Mouse (Mus musculus) embryonic stem cell, embryonic (primary cell): Measurements from ENCODE around the gene Tkt.

ENCODE experiments used
- CTCF ChIA-PET, 4 experiments: fragments of 300-600 bp in 2 of 4; fragments of 350-600 bp in 2 of 4; sonication (Branson Sonifier 250); formaldehyde crosslinking; loops; one replicate each; lab custom pipeline; 2022; ENCODE audit warnings: inconsistent platforms in 2 of 4; lab: Charles Lee
- POLR2A ChIA-PET, 4 experiments: fragments of 300-600 bp in 2 of 4; fragments of 350-600 bp in 2 of 4; sonication (Branson Sonifier 250); formaldehyde crosslinking; loops; one replicate each; lab custom pipeline; 2022; ENCODE audit warnings: antibody characterized with exemption in 4 of 4, inconsistent platforms in 1 of 4; lab: Charles Lee

Gene Tkt

DNA sequence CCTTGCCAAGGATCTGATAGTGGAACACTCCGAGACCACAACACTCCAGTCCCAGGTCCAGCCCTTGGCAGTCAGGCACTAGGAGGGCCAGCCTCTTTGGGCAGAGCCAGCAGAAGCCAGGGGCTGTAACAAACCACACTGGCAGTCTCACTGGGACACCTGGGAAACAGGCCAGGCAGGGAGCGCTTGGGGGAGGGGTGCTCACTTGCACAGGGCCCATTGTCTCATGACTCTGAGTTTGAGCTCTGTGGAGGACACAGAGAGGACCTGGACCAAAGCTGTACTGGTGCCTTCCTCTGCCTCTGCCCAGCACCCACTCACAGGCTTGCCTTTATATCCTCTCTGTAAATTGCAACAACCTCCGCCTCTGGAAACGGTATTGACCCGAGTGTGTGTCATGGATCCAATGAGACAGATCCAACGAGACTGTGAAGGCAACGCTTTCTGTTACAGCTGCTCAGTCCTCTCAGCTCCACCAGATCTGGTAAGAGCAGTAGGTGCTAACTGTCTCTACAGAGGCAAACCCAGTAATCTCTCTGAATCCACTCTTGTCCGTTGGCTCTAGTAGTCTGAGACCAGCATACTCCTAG, at the start of gene Tkt:
Gene Tkt, plus strand, starts transcription at position 229 of the 590 bp plus-strand sequence.
- CTCF ChIA-PET: interaction anchor here in 1 of 4 experiments (2.1 kb wide), 1 partner anchor 16 kb away, joined by 7 read pairs; no protein-coding TSS in a partner anchor
- POLR2A ChIA-PET: interaction anchor here in 3 of 4 experiments (0.5 to 10.6 kb wide), 18 partner anchors 8 to 328 kb away, joined by 3 to 185 read pairs (median 13); partner anchors contain the start of gene Dcp1a (in 1 of the 3)

DNA sequence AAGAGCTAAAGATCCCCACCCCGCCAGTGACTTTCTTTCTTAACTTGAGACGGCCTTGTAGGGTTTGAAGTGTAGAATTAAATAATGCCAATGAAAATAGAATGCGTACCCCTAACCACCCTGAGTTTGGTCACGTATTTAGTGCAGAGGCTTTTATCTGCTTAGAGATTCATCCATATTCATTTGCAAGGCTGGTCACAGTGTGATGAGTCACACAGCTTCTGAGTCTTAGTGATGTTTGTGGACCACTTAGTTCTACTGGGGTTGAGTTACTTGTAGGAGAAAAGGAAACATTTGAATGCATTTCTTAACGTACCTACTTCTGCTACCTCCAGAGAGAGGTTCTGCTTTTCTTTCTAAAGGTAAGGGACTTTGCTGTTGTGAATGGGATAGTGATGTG, 43.2 kb upstream of the Tkt start:
- POLR2A ChIA-PET: interaction anchor here in 3 of 4 experiments (0.7 to 2.4 kb wide), 15 partner anchors 8 to 150 kb away, joined by 3 to 15 read pairs (median 5); partner anchors contain the start of genes Dcp1a (in 3 of the 3) and Rft1 (in 1 of the 3)
- CTCF ChIA-PET: interaction anchor here in 2 of 4 experiments (1.1 to 1.3 kb wide), 2 partner anchors 8 to 18 kb away, joined by 3 to 4 read pairs; no protein-coding TSS in a partner anchor

DNA sequence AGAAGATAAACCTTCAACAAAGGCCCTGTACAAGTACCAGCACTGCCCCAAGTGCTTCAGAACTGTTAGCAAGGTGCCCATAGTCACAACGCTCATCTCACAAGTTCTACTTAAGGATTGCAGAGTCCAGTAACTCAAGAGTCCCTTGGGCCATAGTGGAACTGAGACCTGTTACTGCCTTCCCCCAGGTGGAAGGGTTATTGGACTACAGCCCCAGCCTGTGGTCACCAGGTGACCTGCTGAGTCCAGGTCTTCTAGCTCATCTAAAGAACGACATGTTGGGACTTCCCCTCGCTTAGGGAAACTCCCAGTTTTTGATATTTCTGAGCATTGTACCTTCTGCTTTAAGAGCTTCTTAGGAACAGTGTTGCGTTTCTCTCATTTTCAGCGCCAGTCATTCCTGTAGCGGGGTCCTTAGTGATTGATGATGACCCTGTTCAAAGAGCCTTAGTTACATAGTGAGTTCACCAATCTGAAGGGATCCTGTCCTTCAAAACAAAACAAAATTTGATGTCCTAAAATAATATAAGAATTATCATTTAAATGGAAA, 37.9 kb upstream of the Tkt start:
- ChIA-PET POLR2A (interaction anchor here in 2 of 4 experiments (0.6 to 5.1 kb wide), 7 partner anchors 14 to 50 kb away, joined by 3 to 33 read pairs (median 4); partner anchors contain the start of gene Dcp1a (in 1 of the 2)), CTCF (no interaction called here)

DNA sequence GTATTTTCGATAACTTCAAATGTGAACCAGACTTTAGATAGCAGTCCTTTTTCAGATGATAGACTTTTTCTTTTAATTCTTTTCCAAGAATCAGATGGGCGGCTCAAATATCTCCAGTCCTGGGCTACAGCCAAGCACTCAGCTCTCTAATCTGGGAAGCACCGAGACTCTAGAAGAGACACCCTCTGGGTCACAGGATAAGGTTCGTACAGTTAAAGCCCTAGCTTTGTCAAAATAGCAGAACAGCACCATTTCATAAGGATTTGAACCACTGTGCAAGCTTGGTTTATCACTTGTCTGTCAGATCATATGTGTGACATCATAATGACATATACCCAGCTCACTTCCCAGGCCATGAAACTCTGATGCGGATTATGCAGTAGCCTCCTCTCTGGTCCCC, 35.3 kb upstream of the Tkt start:
- CTCF ChIA-PET: interaction anchor here in 1 of 4 experiments (1.1 kb wide), 1 partner anchor 8 kb away, joined by 3 read pairs; no protein-coding TSS in a partner anchor
- POLR2A ChIA-PET: interaction anchor here in 3 of 4 experiments (0.5 to 5.1 kb wide), 20 partner anchors 8 to 698 kb away, joined by 3 to 33 read pairs (median 4); partner anchors contain the start of gene Dcp1a (in 3 of the 3)

DNA sequence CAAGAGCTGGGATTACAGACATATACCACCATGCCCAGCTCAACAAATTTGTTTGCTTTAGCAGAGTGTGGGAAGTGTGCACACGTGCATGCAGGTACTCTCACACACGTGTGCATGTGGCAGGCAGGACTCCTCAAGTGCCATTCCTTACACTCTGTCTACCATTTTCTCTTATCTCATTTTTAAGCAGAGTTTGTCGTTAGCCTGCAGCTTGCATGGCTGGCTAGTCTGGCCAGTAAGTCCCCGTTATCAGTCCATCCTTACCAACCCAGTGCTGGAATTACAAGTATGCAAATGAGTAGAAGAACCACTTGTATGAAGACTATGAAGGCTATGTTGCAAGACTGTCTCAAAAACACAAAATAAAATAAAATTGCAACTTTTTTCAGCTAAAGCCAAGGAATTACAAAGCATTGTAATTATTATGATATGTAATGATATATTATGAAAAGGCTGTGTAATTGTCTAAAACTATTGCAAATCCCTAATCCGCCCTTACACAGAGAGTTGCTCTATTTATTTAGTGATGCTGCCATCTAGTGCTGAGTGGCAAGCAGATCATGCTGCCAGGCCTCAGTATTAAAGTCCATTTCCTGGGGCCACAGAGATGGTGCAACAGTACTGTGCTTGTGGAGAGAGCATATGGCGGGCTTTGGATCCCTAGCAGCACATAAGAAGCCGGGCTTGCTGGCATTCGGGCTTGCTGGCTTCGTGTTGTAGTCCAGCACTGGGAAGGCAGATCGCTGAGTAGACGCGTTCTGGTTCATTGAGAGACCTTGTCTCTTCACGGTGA, 32.0 kb upstream of the Tkt start:
- POLR2A ChIA-PET: interaction anchor here in 2 of 4 experiments (0.8 to 5.0 kb wide), 5 partner anchors 7 to 34 kb away, joined by 3 to 42 read pairs (median 4); no protein-coding TSS in a partner anchor
- CTCF ChIA-PET: no interaction called here

DNA sequence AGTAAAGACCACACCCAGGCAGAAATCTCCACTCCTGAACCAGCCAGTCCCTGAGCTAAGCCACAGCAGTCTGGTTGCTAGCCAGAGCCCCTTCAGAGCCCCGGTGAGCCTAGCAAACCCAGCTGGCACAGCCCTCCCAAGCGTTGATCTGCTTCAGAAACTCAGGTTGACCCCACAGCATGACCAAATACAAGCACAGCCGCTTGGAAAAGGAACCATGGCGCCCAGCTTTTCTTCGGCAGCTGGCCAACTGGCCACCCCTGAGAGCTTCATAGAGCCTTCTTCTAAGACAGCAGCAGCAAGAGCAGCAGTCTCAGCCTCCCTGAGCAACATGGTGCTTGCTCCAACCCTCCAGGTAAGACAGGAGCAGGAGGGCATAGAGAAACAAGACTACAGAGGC, 28.8 kb upstream of the Tkt start:
- CTCF ChIA-PET: no interaction called here
- POLR2A ChIA-PET: interaction anchor here (0.6 to 5.0 kb wide), 11 partner anchors 10 to 555 kb away, joined by 3 to 42 read pairs (median 4); partner anchors contain the start of gene Dcp1a (in 1 of the 4)

DNA sequence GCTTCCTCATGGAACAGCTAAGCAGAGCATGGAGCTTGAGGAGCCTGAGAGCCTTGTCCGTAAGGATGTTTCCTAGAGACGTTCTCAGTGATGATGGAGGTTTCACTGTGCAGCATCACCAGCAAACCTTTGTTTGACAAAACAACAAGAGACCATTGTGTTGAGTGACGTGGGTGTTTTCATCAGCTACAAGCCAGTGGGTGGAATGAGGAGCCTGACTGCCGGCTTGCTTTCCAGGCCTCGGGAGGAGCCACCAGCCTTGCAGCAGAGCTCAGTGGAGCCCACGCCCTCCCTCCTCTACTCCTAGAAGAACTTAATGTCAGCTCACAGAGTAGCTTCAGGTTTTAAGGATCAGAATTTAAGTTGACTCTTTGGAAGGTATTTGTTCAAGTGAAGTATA, 24.8 kb upstream of the Tkt start:
- CTCF ChIA-PET: interaction anchor here in 2 of 4 experiments (0.7 to 1.4 kb wide), 3 partner anchors 10 to 15 kb away, joined by 3 to 5 read pairs (median 5); no protein-coding TSS in a partner anchor

DNA sequence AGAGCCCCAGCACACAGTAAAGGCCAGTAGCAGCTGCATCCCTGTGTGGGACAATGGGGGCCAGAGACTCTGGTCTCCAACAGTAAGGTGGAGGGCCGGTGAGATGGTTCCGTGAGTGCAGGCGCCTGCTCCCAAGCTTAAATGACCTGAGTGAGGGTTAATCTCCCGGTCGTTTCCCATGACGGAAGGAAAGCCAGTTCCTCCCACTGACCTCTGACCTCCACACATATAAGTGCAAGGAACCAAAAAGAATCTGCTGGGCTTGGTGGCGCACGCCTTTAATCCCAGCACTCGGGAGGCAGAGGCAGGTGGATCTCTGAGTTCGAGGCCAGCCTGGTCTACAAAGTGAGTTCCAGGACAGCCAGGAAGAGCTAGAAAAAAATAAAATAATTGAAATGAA, 19.8 kb upstream of the Tkt start:
- POLR2A ChIA-PET: interaction anchor here in 2 of 4 experiments (0.7 to 8.3 kb wide), 24 partner anchors 8 to 297 kb away, joined by 3 to 62 read pairs (median 14); partner anchors contain the start of genes Dcp1a (in 2 of the 2), Rft1 (in 1 of the 2), Tkt (in 1 of the 2) and Tmem110 (in 1 of the 2)

More for the DNA sequence above, 24.8 kb upstream of the Tkt start:
- POLR2A ChIA-PET: interaction anchor here in 3 of 4 experiments (0.5 to 2.1 kb wide), 13 partner anchors 8 to 428 kb away, joined by 3 to 6 read pairs (median 3); partner anchors contain the start of gene Rft1 (in 1 of the 3)

DNA sequence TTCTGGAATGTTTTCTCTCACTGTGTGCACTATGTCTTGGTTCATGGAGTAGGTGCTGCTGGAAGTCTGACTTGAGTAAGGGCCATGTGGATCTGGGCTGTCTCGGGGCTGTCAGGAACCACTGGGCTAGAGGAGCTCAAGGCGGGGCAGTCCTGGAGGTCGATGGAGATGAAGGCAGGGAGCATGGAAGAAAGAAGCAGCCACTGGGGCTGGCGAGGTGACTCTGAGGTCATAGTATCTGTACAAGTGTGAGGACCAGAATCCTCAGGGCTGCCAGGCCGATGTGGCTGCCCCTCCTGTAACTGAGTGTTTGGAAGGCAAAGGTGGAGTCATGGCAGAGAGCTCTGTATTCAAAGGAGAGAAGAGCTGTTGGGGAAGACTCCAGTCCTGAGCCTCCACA, 19.2 kb upstream of the Tkt start:
- ChIA-PET POLR2A (interaction anchor here in 3 of 4 experiments (0.6 to 8.3 kb wide), 50 partner anchors 8 to 561 kb away, joined by 3 to 62 read pairs (median 6); partner anchors contain the start of genes Dcp1a (in 3 of the 3), Rft1 (in 2 of the 3), Tkt (in 2 of the 3) and Prkcd (in 1 of the 3)), CTCF (interaction anchor here in 3 of 4 experiments (0.6 to 1.2 kb wide), 6 partner anchors 30 to 352 kb away, joined by 3 to 4 read pairs (median 3); no protein-coding TSS in a partner anchor)

More for the DNA sequence above, 19.8 kb upstream of the Tkt start:
- CTCF ChIA-PET: interaction anchor here in 2 of 4 experiments (0.6 to 0.8 kb wide), 2 partner anchors 66 to 311 kb away, joined by 3 to 4 read pairs; no protein-coding TSS in a partner anchor

DNA sequence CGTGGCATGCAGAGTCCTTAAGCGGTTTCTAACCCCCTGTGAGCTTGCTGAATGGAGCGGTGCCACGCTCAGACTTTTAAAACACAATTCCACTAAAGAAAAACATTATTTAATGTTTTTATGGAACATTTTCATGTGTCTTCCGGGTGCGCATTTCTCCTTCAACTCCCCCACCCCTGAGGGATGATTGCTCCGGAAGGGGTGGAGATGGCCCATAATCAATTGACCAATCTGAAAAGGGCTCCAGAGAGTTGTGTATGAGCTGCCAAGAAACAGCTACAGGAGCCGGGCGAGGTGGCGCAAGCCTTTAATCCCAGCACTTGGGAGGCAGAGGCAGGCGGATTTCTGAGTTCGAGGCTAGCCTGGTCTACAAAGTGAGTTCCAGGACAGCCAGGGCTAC, 18.7 kb upstream of the Tkt start:
- ChIA-PET POLR2A (interaction anchor here in 3 of 4 experiments (0.6 to 8.3 kb wide), 61 partner anchors 9 to 561 kb away, joined by 3 to 62 read pairs (median 7); partner anchors contain the start of genes Dcp1a (in 3 of the 3), Rft1 (in 3 of the 3), Tkt (in 2 of the 3) and Prkcd (in 1 of the 3)), CTCF (interaction anchor here in 2 of 4 experiments (0.6 to 1.4 kb wide), 7 partner anchors 9 to 352 kb away, joined by 3 to 4 read pairs (median 3); no protein-coding TSS in a partner anchor)

DNA sequence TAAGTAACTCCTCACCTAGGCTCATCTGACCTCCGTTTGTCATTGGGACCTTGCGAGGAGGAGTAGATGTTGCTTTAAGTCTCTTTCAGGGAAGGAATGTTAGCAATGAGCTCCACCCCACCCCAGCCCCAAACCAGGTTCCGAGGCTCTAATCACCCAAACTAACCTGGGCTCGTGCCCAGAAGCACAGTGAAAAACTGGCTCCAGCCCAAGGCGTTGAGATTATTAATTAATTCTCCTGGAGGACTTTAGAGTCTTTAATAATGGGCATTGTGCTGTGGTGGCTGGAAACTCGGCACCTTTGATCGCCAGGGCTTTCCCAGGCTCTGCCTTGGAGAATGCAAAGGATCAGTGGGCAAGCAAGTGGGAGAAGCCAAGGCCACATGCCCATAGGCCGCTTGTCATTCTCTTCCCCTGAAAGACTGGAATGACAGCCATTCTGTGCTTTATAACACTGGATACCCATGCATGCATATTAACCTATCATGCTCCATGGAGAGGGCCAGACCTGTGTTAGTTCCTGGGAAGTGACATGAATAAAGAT, 17.4 kb upstream of the Tkt start:
- ChIA-PET CTCF (interaction anchor here in 2 of 4 experiments (0.5 to 1.4 kb wide), 6 partner anchors 8 to 528 kb away, joined by 3 to 12 read pairs (median 3); no protein-coding TSS in a partner anchor), POLR2A (interaction anchor here (0.6 to 8.3 kb wide), 55 partner anchors 8 to 1635 kb away, joined by 3 to 62 read pairs (median 7); partner anchors contain the start of genes Dcp1a (in 4 of the 4), Tkt (in 3 of the 4), Rft1 (in 2 of the 4) and Selenok (in 1 of the 4))

DNA sequence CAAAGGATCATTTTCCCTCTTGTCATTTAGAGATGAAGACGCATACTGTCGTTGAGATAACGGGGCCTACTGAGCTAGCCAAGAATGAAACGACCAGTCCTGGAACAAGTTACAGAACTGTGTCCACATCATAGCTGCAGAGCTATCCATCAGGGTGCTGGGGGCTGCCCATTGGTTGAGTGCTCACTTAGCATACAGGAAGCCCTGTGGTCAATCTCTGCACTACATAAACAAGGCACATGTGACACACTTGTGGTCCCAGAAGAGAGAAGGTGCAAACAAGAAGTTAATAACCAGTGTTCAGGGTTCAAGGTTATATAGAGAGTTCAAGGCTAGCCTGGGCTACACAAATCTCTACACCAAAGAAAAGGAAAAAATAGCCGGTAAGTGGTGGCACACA, 16.7 kb upstream of the Tkt start:
- ChIA-PET CTCF (interaction anchor here in 1 of 4 experiments (0.6 to 2.3 kb wide), 5 partner anchors 18 to 562 kb away, joined by 3 to 13 read pairs (median 3); partner anchors contain the start of gene Tkt), POLR2A (interaction anchor here in 3 of 4 experiments (0.7 to 8.3 kb wide), 39 partner anchors 9 to 564 kb away, joined by 3 to 62 read pairs (median 9); partner anchors contain the start of genes Tkt (in 3 of the 3), Dcp1a (in 2 of the 3), Rft1 (in 2 of the 3) and Selenok (in 1 of the 3))

DNA sequence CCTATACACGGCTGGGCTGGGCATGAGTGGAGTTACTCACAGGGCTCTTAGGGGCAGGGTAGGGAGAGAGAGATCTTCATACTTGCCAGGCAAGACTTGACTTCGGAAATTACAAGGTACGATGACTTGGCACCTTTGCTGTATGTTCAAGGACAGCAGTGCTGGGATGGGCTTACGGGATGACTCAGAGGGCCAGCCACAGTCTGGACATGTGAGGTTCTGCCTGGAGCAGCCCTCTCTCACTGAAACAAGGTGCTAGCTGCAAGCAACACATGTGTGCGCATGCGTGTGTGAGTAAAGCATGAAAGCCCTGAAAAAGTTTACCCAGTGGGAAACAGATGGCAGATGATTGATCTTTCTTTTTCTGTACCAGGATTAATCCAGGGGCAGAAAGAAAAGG, 16.3 kb upstream of the Tkt start:
- ChIA-PET POLR2A (interaction anchor here in 3 of 4 experiments (0.7 to 8.3 kb wide), 29 partner anchors 10 to 183 kb away, joined by 3 to 62 read pairs (median 7); partner anchors contain the start of genes Tkt (in 2 of the 3), Dcp1a (in 1 of the 3) and Sfmbt1 (in 1 of the 3)), CTCF (interaction anchor here in 3 of 4 experiments (0.7 to 2.3 kb wide), 6 partner anchors 17 to 562 kb away, joined by 3 to 13 read pairs (median 5); partner anchors contain the start of gene Tkt (in 1 of the 3))

DNA sequence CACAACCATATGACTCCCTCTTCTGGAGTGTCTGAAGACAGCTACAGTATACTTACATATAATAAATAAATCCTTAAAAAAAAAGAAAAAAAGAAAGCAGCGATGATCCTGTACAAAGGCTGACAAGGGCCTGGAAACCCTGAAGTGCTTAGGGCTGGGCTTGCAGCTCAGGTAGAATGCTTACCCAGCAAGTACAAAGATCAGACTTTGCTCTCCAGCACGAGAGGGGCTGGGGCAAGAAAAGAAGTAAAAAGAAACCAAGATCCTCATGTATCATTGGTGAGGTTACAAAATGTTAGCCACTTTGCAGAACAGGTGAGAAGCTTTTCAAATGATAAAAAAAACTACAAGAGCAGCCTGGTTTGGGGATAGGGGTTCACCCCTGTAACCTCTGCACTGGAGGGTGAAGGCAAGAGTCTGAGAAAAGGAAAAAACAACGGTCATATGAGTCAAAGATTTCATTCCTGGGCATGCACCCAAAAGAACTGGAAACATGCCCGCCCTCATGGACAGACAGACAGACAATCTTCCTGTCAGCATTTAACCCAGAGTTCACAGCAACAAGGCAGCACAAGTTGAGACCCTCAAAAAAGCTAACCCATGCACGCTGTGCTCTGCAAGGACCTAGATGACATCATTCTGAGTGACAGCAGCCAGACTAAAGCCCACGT, 14.2 kb upstream of the Tkt start:
- CTCF ChIA-PET: interaction anchor here (0.7 to 2.3 kb wide), 6 partner anchors 8 to 138 kb away, joined by 3 to 13 read pairs (median 3); no protein-coding TSS in a partner anchor

DNA sequence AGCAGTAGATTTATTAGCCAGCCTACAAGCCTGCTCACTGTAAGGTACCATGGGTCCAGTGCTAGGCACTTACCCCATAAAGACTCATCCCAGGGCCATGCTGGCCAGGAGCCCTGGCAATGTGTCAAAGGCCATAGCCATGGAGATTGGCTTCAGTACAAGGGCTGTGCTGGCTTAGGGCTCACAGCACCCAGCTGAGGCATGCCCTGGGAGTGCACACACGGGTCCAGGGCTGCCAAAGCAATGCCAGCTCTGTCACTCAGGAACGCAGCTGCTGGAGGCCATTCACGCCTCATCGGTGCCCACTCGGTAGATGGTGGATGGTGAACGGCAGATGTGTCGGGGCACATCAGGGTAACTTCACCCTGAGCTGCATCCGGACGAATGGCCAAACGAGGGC, 6.6 kb upstream of the Tkt start:
- CTCF ChIA-PET: interaction anchor here in 1 of 4 experiments (0.9 kb wide), 1 partner anchor 8 kb away, joined by 3 read pairs; no protein-coding TSS in a partner anchor
- POLR2A ChIA-PET: interaction anchor here in 2 of 4 experiments (1.0 to 2.1 kb wide), 3 partner anchors 9 to 12 kb away, joined by 3 to 5 read pairs (median 3); no protein-coding TSS in a partner anchor

More for the DNA sequence above, 14.2 kb upstream of the Tkt start:
- POLR2A ChIA-PET: interaction anchor here in 2 of 4 experiments (0.9 to 8.3 kb wide), 8 partner anchors 10 to 95 kb away, joined by 3 to 62 read pairs (median 4); partner anchors contain the start of gene Tkt (in 1 of the 2)
